Mouse (Mus musculus): ENCODE data around the gene Agk.

Agk gene

DNA sequence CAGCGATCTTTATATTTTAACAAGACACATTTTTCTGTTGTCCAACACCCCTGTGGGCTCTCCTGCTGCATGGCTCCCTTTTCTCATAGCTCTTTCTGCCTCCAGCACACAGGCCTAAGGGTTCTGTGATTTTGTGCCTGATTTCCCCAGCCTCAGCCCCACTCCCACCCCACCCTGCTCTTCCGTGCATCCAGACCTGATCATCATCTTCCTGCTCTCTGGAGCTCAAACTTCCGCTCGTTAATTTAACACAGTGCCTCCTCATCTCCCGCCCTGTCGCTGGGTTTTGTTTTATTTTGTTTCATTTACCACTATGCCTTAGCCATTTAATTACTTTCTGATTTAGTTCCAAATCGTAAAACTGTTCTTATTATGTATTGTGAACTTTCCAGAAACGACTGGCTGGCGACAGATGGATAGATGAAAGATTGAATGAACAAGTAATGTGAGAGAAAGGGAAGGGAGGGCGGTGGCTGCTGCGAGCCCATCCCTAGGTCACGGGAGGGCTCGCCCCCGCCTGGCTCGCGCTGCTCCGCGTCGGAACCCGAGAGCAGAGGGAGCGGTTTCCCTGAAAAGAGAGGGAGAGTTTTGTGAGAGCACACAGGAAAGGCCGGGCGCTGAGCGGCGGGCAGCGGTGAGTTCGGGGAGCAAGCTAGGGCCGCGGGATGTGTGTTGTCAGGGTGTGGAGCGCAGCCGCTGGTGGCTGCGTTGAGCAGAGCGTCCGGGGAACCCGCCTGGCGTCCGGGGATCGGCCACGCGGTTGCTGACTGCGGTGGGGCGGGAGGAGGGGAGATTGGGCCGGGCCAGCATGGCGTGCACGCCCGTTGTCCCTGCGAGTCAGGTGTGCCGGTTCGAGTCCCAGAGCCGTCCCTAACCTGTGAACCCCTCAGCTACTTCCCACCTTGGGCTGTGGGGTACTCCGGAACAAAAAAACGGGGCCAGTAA, at the start of gene Agk:
Gene Agk (plus strand): TSS at position 276 of the 945 bp plus-strand sequence.
- peak; percentile 57 to 78 for DNase-seq

DNA sequence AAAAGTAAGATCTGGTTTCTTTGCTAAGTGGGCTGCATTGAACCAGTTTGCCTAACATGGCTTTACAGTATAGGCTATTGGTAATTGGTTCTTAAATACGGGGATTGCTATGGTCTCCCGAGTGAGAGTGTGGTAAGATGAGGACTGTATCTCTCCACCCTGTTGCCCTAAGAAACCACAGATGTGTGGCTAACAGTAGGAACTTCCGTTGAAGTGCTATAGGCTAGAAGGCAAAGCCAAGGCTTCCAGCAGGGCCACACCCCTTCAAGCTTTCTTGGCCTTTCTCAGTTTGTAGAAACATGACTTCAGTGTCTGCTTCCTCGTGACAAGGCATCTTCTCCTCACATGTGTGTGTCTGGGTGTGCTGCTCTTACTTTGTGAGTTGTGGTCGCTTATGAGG, 24.3 kb upstream of the Agk start:
- no peak for DNase-seq

DNA sequence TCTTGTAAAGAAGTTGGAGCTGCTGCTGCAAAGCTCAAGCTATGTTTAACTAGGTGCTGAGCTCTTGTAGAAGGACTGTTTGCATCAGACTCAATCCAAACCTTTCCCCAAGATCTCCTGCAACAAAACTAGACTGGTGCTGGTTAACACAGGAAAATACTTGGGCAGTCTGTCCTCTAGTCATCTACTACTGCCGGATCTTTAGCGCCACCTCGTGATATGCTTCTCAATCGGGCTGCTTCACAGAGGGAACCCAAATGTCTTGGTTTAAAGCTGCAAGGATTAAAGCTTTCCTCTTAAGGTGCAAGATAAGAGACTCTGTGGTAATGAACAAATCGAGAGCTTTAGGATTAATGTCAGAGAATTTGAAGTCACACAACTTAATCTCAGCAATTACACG, 21.6 kb upstream of the Agk start:
- DNase-seq: peak; percentile 64 to 81

DNA sequence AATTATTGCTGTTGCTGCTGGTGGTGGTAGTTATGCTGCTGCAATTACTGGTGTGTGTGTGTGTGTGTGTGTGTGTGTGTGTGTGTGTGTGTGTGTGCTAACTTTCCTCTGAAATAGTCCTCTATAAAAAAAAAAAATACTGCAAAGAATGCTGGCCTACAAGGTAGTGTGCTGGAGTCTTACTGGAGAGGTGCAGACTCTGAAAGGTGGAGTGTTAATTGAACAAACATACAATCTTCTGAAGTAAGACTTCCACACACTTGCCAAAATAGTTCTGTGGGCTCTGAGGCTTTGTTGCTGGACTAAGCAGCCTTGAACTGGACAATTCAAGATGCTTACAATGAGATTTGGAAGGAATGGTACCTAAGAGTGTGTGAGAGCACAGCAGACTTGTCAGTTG, 20.0 kb upstream of the Agk start:
- DNase-seq: no peak

DNA sequence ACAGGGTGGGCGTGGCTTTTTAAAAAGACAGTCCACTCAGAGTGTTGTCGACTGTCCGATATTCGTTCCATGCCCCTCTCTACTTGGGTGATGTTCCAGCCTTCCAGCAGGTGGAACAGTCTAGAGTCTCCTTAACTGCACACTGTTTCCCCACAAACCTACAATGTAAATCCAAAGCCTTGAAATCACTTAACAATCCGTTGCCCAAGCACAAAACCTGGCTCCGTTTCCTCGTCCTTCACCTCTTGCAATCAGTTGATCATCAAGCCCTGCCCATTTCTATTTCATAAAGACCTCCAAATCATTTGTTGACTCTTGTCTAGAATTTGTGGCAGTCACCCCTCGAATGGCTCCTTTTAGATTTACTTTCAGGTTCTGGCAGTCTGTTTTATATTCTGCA, 1.4 kb downstream of the Agk start:
- DNase-seq: no peak

DNA sequence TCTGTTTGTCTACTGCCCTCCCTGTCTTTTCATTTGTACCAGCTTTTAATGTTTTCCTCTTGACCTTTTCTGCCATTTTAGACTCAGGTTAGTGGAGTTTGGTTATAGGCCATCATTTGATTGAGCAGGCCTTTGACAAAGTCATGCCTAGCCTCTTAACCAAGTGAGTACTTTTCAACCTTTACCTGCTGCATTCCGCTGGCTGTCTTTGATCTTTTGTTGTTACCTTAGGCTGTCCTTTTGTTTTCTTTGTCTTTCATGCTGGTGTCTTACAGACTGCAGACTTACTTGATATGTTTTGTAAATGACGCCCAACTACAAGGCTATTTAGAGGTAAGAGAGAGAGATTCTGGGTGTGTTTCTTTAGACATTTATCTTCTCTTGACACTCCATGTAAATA, 8.5 kb downstream of the Agk start:
- no peak for DNase-seq

DNA sequence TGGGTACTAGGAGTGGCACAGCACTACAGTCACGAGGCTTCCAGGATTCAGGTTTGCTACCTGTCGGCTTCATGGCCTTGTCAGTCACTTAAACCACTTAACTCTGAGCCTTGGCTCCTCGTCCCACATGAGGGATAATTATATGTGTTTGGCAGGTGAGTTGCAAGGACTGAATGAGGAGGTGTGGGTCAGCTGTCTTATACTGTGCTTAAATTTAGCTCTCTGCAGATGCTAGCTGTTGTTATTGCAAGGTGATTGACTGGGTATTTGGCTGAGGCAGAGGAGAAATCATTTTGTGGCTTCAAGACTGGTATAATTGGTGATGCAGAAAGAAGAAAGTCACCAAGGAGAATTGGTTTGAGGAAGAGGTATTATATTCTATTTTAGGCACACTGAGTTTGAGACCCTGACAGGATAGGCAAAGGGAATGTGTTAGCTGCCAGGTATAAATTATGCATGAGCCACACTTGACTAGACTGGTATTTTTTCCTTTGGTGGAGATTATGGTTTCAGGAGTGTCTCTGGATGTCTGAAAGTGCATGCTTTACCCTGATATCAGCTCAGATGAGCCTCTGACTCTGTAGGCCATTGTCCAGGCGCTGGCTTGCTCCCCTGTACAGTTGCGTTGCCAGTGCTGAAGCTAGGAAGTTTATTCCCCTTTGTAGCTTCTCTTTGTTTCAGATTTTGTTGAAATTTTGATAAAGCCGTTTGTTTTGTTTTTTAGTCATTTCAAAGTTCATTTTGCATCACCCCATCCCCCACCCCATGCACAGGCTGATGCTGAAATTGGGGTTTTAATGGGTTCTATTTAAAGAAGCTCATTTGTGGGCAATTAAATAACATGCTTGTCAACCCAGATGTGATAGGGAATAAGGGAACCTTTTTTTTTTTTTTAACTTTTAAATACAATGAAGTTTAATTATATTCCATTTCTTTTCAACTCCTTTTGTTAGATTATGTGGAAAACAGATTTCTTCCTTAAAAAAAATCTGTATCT, 12.1 kb downstream of the Agk start:
- no peak for DNase-seq

DNA sequence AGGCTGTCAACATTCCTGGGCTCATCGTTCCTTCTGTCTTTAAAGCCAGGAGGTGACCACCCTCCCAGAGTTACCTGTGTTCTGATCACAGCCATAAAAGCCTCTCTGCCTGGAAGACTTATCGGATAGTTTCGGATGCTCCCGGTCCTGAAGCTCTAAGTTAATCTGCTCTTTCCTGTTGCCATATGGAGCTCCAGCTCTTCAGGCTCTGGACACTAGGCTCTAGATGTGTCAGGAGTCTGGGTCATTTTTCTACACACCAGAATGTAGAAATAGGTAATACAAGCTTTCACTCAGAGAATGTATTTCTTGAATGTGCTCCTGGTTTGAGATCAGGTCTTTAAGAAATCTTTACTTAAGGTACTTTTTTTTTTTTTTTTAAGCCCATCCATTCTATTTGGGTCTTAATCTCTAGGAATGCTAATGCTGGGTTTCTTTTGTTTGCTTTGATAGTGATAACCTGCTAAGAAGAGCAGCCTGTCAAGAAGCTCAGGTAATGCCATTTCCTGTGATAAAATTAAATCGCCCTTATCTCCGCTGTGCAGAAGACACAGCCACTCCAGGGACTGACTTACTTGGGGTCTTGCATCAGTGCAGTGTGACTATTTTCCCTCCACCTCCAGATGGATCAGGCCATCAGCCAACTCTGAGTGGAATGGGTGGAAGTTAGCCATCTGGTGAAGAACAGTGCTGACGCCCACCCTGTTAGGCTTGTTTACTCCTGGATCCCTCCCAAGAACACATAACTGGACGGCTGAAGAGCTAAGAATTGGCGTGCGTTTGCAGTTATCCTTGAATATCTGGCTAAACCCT, 22.2 kb downstream of the Agk start:
- peak in 1 of 2 experiments; percentile 2 for DNase-seq

DNA sequence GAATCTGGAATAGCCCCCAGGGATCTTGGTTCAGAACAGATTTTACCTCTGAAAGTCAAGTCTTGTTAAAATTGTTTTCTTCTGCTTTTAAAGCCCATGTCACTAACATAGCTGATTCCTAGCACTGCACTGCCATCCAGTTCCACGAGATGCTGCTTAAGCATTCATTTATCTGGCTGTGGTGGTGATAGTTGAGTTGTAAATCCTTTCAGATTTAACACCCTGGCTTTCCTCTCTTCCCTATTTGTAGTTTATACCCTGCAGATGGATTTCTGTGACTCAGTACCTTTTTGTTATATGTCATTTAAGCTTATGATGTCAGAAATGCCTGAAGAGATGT, 22.8 kb downstream of the Agk start:
- DNase-seq: no peak

DNA sequence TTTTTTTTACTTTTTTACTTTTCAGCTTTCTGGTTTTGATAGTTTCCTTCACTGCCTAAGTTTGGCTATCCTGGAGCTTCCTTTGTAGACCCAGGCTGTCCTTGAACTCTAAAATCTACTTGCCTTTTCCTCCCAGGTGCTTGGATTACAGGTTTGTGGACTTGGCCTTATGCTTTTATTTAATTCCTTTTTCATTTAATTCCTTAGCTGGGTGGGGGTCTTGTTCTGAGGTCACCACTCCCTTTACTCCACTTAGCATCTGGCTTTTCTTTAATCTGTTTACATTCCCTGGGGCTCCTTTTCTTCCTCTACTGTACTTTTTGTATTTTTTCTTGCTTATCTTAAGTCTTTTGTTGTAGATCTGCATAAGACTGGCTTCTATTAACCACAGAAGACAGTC, 25.1 kb downstream of the Agk start:
- DNase-seq: no peak

DNA sequence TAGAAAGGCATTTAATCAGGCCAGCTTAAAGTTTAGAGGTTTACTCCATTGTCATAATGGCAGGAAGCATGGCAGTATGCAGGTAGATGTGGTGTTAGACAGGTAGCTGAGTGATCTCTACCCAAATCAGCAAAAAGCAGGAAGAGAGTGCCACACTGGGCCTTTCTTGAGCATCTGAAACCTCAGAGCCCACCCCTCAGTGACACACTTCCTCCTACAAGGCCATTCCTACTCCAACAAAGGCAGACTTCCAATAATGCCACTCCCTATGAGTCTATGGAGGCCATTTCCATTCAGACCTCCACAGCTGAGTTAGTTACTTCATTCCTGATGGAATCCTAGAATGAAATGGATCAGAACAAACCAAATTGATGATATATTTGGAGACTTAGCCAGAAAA, 25.9 kb downstream of the Agk start:
- no peak for DNase-seq

DNA sequence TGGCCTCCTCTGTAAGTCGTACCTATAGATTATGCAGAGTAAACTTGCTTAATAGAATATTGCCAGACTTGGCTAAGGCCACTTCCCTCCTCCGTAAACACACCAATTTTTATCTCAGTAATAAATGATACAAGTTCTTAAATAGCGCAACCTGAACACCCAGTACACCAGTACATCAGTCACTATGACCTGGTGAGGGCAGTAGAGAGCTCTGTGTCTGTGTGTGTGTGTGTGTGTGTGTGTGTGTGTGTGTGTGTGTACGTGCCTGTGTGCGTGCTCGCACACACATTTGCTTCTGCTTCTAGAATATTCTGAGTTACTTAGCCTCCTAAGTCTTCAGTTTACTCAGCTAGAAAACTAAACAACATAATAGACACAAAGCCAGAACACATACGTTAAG, 28.4 kb downstream of the Agk start:
- peak in 1 of 2 experiments; percentile 8 for DNase-seq

DNA sequence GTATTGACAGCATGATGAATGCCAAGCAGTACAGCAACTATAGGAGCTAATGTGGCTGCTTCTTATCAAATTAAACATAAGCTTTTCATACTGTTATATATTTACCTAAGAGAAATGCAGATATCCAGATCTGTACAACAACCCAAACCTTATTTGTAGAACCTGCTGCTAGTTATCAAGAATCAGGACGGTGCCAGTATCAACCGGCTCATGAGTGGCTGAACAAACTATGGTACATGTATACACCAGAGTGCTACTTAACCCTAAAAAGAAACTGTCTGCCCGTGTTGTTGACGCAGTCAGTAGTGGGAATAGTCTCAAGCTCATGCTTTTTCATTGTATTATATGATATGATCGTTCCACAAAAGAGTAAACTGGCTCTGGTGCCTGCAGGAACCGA, 46.1 kb downstream of the Agk start:
- DNase-seq: no peak

DNA sequence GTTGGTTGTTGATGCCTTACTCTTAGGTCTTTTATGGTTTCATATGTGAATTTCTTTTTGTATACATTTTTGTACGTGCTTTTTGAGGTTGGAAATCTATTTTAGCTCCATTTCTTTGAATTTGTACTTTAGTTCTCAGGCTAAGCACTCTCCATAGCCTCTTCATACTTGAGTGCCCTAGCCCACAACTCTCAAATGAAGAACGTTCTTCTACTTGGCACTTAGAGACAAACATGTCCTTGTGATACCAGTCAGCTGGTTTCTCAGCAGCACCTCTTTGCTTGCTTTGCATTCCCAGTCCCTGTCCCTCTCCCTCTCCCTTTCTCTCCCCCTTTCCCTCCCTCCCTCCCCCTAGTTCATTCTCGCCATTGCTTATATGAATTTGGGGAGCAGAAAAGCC, 55.2 kb downstream of the Agk start:
- DNase-seq: no peak

DNA sequence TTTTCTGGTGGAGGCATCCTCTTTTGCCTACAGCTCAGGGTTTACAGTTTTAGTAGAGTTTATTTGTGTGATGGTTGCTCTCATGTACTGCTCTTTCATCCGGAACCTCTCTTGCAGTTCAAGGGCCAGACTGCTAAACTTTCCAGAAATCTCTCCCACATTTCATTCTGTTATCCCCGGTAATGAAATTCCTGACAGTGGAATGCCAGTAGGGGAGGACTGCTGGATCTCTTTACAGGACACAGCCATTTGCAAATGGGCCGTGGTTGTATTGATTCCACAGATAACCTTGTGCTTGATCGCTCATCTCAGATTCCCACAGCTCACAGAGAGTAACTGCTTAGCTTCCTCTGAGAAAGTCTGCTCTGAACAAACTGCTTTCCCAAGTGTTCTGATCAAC, 56.9 kb downstream of the Agk start:
- no peak for DNase-seq

DNA sequence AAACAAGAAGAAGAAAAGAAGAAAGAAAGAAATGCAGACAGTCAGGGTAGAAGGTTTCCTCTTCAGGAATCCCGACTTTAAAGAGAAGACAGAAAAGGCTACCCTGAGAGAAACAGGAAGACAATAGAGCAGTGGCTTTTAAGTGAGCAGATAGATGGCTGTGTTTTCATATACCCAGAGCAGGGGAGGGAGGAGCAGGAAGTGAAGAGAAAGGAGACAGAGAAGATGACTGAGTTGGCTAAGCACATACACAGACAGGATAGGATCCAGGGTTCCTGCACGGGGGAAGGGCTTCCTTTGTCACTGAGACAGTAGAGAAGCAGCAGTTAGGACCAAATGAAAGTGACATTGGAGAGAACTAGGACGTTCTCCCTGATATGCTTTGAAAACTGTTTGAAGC, 60.7 kb downstream of the Agk start:
- no peak for DNase-seq

DNA sequence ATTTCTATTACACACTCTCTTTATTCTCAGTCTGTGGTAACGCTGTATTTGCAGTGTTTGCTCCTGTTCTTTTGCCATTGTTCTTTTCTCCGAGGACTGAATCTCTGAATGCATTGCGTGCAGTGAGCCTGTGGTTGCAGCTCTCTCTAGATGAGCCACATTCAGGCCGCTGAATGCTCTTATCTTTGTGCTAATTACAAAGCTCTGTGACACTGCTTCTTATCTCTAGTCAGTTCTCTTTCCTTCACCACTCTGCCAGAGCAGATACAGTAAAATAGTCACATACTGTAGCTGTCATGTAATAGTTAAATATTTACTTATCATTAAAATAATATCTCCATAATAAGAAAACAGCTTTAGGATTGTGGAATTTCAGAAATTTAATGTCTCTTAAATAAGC, 63.7 kb downstream of the Agk start:
- no peak for DNase-seq

DNA sequence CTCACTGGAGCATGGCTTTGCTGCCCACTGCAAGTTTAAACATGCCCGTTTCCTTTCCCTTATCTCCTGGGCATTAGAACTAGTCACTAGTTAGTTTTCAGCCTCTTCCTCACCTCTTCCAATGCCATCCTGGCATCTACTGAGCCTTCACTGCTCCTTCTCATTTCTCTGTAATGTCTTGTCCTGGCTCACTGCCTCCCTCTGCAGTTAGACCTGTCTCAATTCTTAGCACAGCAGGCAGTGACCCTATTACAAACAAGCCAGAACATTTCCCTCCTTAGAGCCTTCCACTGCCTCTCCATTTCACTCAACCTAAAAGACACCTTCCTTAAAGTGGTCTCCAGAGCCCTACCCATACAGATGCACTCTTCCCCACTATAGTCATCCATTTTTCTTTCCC, 66.0 kb downstream of the Agk start:
- no peak for DNase-seq

DNA sequence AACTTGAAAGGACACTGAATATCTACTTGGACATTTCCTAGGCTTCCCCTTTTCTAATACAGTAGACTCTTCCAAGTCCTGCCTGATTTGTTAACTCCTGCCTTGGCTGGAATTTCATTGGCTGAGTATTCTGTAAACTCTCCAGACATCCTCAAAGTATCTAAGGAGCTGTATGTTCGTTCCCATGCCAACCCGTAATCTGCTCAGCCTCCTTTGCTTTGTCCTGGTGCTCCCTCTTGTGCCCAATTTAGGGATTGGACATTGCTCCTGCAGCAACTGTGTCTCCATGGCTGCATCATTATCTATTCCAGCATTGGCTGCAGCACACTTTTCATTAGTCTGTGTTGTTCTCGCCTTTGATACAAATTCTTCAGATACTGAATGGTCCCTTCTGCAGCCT, 68.2 kb downstream of the Agk start:
- peak; percentile 31 to 71 for DNase-seq

DNA sequence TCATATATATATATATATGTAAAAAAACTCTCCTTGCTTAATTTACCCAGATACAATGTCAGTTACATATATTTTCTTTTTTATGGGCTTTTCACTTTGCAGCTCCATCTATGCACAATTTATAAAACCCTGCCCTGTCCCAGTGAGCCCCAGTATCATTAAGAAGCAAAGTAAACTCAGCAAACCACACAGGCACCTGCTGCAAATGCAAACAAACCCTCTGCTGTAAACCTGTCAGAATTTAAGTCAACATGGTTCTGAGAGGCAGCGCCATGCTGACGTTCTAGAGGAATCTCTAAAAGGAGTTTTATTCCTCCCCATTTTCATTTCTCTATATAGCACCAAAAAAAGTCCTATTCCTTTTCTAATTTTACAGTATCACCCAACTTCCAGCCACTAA, 77.1 kb downstream of the Agk start:
- DNase-seq: no peak

DNA sequence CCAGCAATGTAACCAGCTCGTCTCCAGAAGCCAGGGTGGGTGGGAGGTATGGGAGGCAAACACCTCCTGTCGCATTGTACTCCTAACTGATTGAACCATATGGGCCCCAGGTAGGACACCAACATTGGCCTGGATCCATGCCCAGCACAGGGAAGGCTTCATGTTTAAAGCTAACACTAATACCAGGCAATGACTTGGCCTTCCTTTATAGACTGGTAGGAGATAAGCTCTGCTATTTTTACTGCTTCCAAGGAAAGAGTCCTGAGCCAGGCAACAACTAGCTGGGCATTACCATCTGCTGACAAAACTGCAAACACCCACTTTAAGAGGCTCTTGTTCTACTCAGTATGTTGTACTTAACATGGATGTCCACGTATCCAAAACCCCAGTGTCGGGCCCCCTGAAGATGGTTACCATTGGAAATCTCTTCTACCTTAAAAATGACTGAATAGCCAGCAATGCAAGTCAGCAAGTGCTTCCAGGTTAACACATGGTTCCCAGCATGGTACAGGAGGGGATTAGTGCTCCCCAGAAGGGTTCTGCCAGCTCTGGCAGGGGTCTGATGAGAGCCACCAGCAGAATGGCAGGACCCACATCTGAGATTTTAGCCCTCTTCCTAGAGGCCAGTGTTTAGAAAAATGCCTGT, 78.8 kb downstream of the Agk start:
- DNase-seq: no peak

DNA sequence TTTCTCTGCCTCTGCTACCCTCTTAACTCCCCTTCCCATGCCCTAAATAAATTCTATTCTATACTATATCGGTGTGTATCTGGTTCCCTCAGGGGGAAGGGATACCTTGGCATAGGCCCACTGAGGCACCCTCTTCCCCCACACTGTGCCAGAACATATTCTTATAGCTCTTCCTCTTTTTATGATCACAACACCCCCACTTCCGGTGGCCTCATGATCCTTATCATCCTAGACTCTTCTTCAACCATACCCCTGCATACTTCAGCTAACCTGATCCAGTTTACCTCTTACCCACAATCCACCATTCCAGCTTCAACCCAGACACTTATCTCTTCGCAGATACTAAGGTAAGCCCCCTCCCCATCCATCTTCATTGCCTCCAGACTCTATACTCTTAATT, 86.1 kb downstream of the Agk start:
- DNase-seq: no peak
